Mouse (Mus musculus) G1E-ER4 (cell line): Measurements from ENCODE around the gene Exosc7. TPM values are rescaled to one million over a fixed set of nuclear protein-coding genes. Genes with fewer than 3 reads are reported as not detected.

ENCODE experiments used
- GATA1 ChIP-seq: IDR thresholded peaks from one replicate; pipeline ENCODE4 v1.8.0; 2012; ENCODE audit warnings: low read length, inconsistent platforms
- polyA plus RNA-seq: library from polyadenylated mRNA; stranded (reverse); fragments of >175 nt; gene quantifications from 2 replicates; pipeline ENCODE4 v1.2.3, GENCODE M21; 2012

Exosc7 gene
- polyA plus RNA-seq, result 9.6 and 22.6 TPM in 2 replicates

DNA sequence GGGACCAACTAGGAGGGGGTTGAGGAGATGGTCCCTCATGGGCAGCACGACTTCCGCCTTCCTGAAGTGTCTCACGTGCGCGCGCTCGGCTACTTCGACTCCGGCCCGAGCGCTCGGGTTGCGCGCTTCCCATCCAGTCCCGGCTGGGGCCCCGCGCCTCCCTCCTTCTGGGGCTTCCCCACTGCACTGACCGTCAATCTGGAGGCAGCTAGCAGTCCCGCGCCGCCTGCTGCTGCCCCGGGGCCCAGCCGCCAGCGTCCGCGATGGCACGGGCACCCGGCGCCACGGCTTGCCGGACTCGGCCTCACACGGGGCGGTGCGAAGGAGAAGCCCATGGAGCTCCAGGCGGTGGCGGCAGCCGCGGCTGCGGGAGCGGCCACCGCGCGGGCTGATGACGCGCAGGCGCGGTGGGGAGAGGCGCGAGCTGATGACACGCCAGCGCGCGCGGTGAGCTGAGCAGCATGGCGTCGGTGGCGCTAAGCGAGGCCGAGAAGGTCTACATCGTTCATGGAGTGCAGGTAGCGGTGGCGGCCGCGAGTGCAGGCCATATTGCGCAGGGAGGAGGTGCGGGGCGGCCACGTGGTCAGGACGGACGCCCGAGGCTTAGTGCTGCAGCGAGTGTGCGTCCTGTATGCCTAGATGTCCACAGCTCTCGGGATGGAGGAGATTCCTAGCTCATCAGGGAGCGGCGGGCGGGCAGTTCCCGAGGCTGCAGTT, at the start of gene Exosc7, which contains the start of gene Zdhhc3:
TSS of gene Exosc7 (plus strand) at position 411 of the 717 bp plus-strand sequence.
TSS of gene Zdhhc3 (minus strand) at position 401 of the 717 bp plus-strand sequence.
- no peak for TF ChIP-seq GATA1

DNA sequence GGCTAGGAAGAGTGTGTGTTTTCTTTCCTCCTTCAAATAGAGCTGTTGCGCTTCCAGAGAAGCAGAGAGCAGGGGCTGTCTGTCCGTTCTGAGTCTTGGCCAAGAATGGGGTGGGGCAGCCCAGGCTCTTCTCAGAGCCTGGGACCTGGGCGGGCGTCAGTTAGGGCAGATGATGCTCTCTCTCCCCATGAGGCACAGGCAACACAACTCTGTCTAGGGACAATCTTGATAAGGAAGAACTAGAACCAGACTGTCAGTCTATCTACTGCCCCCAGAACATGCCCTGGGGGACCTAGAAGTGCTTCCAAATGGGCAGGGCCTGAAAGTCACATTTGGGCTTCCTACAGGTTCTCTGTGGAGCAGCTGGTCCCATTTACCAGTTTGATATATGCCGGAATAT, 33.9 kb upstream of the Exosc7 start:
- no peak for TF ChIP-seq GATA1

DNA sequence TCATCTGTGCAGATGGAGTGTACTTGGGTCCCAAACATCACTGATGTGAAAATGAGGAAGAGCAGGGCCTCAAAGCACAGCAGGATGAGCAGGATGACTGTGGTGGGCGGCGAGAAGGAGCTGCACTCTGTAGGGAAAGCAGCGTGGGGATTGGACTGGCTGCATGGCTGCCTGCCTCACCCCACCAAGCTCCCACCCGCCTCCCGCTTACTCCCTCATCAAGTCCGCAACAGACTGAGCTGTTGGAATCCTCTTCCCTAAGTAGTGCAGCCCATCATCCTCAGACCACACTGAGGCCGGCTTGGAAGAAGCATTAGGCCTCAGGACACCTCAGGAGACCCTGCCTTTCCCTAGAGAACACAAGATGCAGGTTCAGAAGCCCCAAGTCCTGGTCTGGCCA, 32.7 kb upstream of the Exosc7 start:
- TF ChIP-seq GATA1, result no peak

DNA sequence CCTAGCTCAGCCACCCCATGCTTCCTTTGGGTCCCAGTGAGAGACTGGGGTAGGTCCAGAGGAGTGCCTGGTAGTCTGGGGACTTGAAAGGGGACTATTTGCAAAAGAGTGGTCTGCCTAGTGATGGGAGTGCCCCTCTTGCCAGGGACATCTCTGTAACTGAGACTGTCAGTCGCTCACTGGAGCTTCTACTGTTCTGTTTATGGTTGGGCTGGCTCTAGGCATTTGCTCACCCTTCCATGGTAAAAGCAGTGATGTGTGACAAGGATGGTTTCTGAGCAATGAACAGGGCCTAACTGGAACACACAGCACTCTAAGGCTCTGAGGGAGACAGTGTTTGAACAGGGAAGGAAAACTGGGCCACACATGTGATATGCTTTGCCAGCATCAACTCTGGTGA, 32.2 kb upstream of the Exosc7 start:
- TF ChIP-seq GATA1, result no peak

DNA sequence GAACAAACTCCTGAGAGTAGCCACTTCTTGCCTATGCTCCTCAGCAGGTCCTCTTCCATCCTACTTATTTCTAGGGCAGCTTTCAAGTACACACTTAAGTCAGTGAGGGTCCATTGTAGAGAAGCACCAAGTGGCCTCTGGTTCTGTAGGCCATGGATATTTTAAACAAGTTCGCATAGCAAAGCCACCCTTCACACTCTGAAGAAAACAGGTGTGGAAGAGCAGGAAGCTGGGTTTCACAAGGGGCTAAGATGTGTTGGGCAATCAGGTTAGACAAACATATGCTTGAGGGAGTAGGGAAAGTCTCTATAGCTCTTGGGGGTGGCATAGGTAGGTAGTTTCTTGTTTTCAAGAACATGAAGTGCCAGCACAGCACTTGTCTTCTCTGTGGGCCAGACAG, 27.6 kb upstream of the Exosc7 start:
- TF ChIP-seq GATA1, result no peak

DNA sequence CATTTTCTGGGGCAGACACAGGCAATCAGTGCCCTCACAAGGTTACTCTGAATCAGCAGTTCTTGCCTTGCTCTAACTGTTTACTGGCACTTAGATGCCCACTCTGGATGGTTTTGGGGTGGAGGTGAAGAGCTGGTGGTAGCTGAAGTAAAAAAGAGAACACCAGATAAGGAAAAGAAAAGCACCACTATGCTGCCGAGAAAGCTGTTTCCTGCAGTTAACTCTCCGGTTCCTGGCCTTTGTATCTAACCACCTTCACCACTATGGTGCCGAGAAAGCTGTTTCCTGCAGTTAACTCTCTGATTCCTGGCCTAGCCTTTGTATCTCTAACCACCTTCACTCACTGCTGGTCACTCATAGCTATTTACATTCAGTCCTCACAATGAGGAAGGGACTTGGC, 25.5 kb upstream of the Exosc7 start:
- no peak for TF ChIP-seq GATA1

DNA sequence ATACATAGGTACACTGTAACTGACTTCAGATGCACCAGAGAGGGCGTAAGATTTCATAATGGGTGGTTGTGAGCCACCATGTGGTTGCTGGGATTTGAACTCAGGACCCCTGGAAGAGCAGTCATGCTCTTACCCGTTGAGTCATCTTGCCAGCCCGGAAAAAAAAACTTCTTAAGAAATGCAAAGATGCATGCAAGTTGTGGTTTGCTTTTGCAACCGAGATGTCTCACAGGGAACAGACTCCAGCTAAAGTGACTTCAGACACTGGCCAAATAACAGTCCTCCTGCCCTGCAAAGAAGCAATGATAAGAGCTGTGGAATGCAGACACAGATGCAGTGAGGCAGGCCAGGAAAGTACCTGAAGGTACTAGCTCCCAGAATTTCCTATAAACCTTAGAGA, 22.2 kb upstream of the Exosc7 start:
- TF ChIP-seq GATA1, result no peak

DNA sequence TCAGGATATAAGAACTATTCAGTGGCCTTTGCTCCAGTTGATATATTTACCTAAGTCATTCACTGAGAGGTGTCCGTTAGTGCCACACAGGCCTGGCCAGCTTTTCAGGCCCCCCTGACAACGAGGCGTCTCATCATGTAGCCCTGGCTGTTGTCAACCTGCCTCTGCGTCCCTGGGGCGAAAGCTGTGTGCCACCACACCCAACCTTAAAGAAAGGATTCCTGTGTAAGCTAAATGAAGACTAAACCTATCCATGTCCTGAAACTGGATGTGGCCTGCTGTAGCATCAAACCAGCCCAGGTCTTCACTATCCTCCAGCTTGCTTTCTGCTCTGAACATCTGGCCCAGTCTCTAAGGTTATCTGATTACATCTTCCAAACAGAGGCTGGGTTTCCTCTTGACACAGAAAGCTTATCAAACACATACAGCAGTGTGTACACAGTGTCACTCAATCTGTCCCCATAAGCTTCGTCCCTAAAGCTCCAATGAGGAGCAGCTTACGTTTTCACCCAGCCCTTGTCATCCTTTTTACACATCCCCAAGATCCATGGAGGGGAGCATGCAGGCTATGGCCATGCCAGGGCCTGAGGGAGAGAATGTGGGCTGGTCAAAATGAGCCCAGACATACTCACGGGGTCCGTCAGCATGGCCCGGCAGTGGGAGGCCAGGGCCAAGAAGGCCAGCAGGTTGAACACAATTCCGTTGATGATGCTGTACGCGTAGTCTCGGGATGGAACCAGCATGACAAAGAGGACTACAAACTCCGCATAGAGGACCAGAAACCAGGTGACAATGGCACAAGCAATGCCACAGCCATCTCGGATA, 13.2 kb upstream of the Exosc7 start:
- no peak for TF ChIP-seq GATA1

DNA sequence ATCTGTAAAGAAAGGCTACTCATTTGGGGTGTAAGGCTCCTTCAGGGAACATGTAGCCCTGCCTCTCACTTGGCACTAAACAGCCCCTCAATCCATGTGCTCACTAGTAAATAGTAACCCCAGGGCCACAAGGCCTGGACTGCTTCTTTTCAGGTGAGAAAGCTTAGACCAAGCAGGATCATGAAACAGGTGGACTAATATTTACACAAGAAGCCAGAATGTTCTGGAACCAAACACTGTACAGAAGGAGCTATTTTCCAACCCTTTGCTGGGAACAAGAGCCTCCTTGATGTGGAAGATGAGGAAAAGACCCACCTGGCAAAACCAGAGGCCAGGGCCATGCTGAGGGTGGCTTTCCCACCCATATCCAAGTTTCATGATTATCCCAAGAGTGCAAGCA, 9.6 kb upstream of the Exosc7 start:
- TF ChIP-seq GATA1, result no peak

DNA sequence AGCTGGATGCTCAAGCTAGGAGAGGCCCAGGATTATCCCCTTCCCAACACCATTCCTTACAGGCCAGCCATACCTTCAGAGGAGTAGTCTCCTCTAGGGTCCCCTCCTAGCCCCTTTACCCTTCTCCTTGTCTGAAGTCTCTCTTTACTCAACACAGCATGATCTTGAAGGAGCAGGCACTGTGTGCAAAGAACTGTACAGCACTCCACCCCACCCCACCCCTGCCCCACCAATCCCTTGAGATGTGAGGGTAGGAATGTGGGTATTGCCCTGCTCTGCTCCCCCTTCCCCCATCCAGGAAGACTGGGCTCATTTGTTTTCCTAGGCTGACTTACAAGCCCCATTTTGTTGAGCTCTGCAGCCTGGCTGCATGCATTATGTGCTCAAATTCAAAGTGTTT, 8.7 kb upstream of the Exosc7 start:
- TF ChIP-seq GATA1, result no peak

DNA sequence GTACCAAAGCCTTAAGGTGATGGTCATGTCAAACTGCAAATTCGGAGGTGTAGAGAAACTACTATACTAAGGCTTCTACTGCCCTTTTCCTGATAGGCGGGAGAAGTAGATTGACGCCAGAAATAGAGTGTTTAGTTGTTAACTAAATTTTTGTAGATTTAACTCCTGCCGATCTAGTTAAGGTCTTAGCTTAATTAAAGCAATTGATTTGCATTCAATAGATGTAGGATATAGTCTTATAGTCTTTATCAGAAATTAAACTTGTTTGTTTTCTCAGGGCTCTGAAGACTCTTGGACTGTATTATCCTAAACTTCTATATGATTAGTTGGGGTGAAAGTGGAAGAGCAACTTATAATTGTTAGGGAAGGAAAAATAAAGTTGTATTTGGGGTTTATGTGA, 5.8 kb upstream of the Exosc7 start:
- no peak for TF ChIP-seq GATA1

DNA sequence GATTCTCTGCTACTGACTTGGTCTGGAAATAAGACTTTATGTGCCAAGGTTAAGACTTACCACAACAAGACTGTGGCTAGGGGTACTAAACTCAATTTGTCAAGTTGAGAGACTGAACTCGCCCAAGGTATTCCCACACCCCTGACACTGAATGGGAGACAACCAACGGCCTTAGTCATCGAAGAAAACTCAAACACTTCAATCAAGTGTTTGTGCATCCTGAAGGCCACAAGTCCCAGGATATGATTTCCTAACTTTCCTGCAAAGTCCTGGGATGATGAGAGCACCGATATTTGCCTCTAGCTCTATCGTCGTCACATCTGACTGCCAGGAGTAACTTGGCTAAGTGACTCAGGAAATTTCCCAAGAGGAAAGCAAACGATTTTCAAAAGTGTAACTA, 3.8 kb upstream of the Exosc7 start:
- no peak for TF ChIP-seq GATA1

DNA sequence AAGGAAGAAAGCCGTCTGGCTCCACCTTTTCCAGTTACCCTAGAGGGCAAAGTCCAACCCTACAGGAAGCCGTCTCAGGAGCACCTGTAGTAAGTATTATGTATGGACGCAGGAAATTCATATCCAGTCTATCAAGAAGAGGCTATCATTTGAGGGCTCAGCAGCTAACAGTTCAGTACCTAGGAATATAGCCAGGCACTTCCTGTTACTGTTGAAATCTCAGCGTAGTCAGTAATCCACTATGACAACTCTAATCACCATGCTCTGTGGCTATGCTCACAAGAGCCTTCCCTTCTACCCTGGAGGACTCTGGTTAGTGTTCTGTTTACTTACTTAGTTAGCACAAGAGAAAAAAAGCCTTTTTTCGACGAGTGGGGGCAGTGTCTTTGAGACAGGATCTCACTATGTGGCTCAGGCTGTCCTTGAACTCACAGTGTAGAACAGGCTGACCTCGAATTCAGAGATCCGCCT, 1.2 kb upstream of the Exosc7 start:
- no peak for TF ChIP-seq GATA1

DNA sequence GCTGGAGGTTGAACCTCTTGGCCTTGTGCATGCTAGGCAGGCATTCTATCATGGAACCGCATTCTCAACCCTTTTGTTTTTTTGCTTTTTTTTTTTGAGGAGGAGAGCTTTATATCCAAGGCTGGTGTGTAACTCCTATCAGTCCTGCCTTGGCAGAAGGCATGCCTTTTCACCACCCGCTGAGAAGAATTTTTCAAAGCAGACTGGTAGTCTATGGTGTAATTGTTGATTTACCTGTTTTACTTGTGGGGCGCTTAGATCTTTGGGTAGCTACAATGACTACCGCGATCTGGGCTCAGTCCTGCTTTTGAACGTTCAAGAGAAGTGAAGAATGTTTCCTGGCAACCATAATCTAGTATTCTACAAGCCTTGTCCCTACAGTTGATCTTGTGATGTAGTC, 916 bp downstream of the Exosc7 start:
- no peak for TF ChIP-seq GATA1

DNA sequence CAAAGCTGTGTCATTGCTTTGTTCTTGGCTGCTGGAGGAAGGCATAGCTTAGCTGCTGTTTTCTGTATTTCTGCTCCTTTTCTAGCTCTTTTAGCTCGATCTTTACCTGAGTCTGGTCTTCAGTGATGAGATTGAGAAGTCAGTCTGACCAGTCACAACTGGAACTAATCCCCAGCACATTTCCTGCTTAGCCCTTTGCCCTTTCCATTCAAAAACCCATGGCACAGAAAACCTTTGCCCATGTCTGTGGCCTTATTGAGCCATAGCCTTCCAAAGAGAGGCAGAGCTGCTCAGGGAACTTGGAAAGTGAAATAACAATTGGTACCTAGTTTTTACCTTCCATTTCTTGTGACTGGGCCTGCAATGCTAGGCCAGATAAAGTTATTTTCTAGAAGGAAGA, 2.6 kb downstream of the Exosc7 start:
- no peak for TF ChIP-seq GATA1

DNA sequence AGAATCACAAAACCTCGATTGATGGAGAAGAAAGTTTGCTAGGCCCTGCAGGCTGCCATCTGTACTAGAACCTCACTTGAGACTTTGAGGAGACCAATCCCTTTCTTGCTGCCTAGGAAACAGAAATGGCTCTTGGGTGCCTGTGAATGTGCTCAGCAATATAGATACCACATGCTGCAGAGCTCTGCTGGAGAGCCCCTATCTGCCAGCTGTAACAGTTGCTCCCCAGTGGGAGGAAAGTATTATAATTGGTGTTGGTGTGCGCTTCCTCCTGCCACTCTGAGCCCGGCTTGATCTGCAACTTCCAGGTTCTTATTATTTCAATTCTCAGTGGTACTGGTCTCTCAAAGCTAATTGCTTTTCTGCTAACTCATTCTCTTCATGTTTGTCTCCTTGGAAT, 10.0 kb downstream of the Exosc7 start:
- TF ChIP-seq GATA1, result no peak
